Mouse (Mus musculus): ENCODE measurements around the gene Cmc1. TPM values are rescaled to one million over a fixed set of nuclear protein-coding genes. Genes with fewer than 3 reads are reported as not detected.

The Cmc1 gene
- 38.4 and 40.6 TPM in 2 replicates for polyA plus RNA-seq (2015; fragmentation: Nextera tagmentation; extraction: Ambion mirVana)

- H3K4me1 ChIP-seq: peaks cover 15% of the 10 kb centered on the region
- H3K9me3 ChIP-seq: no peaks in the 10 kb centered on the region
- H3K4me3 ChIP-seq: peak within 1 kb of the TSS; percentile 87
- no peaks in the 10 kb centered on the region for H3K27me3 ChIP-seq
- peak within 1 kb of the TSS; percentile 80 for H3K9ac ChIP-seq
- peak within 1 kb of the TSS; percentile 74 for H3K27ac ChIP-seq
- H3K4me2 ChIP-seq: peak within 1 kb of the TSS; percentile 61
- ATAC-seq (ENCODE audit: borderline replicate concordance, extremely low read depth, low FRiP score, low TSS enrichment): peak; percentile 97
- WGBS: under 1% methylated on average over 57 of the region's 58 CpGs
- H3K36me3 ChIP-seq: no peaks in the 10 kb centered on the region
Observed at GRCm38 (mm10) chr9:118149407-118150402, at the start of gene Cmc1. Cmc1 (minus strand) TSS chr9:118150177.

GRCm38 (mm10) chr9:118198557-118198956 lies 48.6 kb upstream of the Cmc1 start:
- ATAC-seq (ENCODE audit: borderline replicate concordance, extremely low read depth, low FRiP score, low TSS enrichment): no peak
- H3K9me3 ChIP-seq: no peaks in the 10 kb centered on the region
- H3K4me3 ChIP-seq: no peak overlapping the region
- H3K36me3 ChIP-seq: no peaks in the 10 kb centered on the region
- no peaks in the 10 kb centered on the region for H3K4me1 ChIP-seq
- no peak overlapping the region for H3K4me2 ChIP-seq
- H3K9ac ChIP-seq: no peak overlapping the region
- H3K27ac ChIP-seq: no peak overlapping the region
- H3K27me3 ChIP-seq: no peaks in the 10 kb centered on the region
- 92% methylated on average over 1 of the region's 1 CpGs for WGBS

DNA sequence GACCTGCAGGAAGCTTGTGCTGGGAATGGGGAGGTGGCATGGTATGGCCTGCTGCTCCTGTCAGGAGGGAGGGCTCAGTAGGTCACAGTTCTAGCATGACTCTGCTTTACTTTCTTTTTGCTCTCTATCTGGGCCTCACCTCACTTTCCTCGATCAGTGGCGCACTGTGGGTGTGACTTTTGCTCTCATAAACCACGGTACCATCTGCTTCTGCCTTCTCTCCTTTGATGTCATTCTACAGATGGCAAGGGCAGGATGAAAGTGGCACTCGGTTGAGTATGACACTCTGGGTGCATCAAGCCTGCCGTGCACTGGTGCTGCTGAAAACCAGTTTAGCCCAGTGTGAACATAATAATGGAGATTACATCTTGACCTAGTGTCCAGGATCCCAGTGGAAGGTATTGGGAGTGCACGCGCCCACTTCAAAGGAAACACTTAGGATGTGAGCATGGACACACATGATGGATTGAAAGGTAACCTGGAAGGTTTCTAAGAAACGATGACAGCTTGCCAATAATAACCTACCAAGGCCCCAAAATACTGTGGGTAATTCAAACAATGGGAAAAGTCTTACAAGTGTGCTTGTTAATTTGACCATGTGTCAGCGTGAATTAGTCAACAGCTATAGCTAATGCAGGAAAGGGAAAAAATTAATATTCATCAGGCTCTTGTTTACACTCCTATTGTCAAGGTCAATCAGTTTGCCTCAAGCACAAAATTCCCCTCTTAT lies 46.8 kb upstream of the Cmc1 start:
- Histone ChIP-seq H3K9me3 (no peaks in the 10 kb centered on the region), H3K4me2 (no peak overlapping the region), H3K9ac (no peak overlapping the region), H3K27me3 (no peaks in the 10 kb centered on the region), H3K36me3 (no peaks in the 10 kb centered on the region), H3K4me3 (no peak overlapping the region), H3K27ac (no peak overlapping the region), H3K4me1 (no peaks in the 10 kb centered on the region)
- 82% methylated on average over 9 of the region's 9 CpGs for WGBS
- ATAC-seq (ENCODE audit: borderline replicate concordance, extremely low read depth, low FRiP score, low TSS enrichment): no peak

- Histone ChIP-seq H3K27me3 (no peaks in the 10 kb centered on the region), H3K9ac (no peak overlapping the region), H3K36me3 (no peaks in the 10 kb centered on the region), H3K4me3 (no peak overlapping the region), H3K4me1 (no peaks in the 10 kb centered on the region), H3K27ac (no peak overlapping the region), H3K4me2 (no peak overlapping the region), H3K9me3 (no peaks in the 10 kb centered on the region)
- no peak for ATAC-seq (ENCODE audit: borderline replicate concordance, extremely low read depth, low FRiP score, low TSS enrichment)
- 73% methylated on average over 1 of the region's 1 CpGs for WGBS
Observed at GRCm38 (mm10) chr9:118193263-118193662, 43.3 kb upstream of the Cmc1 start.

DNA sequence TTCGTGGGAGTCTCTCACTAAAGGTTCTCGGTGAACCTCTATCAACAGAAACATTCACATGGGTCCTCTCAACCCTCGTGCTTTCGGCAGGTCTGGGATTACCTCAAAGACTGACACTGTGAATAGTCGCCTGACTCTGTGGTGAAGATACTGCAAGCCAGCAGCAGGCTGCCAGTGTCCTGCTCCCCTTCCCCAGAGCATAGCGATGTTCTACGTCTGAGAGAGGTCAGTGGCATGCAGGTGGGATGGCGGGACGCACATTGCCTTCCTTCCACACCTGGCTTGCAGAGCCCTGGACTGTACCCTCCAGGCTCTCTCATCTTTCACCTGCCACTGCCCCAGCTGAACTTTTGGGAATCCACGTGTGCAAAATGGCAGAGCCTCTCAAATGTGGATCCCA lies 41.3 kb upstream of the Cmc1 start:
- ATAC-seq (ENCODE audit: borderline replicate concordance, extremely low read depth, low FRiP score, low TSS enrichment): no peak
- no peaks in the 10 kb centered on the region for H3K36me3 ChIP-seq
- H3K4me3 ChIP-seq: no peak overlapping the region
- H3K27me3 ChIP-seq: no peaks in the 10 kb centered on the region
- H3K27ac ChIP-seq: no peak overlapping the region
- H3K4me2 ChIP-seq: no peak overlapping the region
- 71% methylated on average over 10 of the region's 10 CpGs for WGBS
- no peaks in the 10 kb centered on the region for H3K9me3 ChIP-seq
- H3K9ac ChIP-seq: no peak overlapping the region
- no peaks in the 10 kb centered on the region for H3K4me1 ChIP-seq

GRCm38 (mm10) chr9:118188374-118188773 lies 38.4 kb upstream of the Cmc1 start:
- Histone ChIP-seq H3K4me3 (no peak overlapping the region), H3K4me2 (no peak overlapping the region), H3K9me3 (no peaks in the 10 kb centered on the region), H3K4me1 (no peaks in the 10 kb centered on the region), H3K27ac (no peak overlapping the region), H3K36me3 (no peaks in the 10 kb centered on the region), H3K9ac (no peak overlapping the region), H3K27me3 (no peaks in the 10 kb centered on the region)
- WGBS: 90% methylated on average over 6 of the region's 6 CpGs
- ATAC-seq (ENCODE audit: borderline replicate concordance, extremely low read depth, low FRiP score, low TSS enrichment): no peak

DNA sequence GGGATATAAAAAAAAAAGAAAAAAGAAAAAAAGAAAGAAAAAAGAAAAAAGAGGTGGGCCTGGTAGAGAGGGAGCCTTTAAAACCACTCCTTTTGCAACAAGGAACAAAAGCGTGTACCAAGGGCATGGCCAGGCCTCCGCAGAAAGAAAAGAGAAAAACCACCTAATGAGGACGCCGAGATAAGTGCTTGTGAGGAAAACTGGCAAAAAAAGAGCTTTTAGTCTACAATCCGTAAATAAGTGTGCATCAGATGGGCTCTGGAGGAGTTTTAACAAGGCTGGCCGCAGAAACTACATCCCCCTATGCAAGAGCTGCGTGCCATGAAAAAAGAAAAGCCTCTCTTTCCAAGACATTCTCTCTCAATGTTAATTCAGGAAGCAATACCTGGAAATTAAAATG lies 37.4 kb upstream of the Cmc1 start:
- no peak overlapping the region for H3K4me2 ChIP-seq
- H3K4me1 ChIP-seq: no peaks in the 10 kb centered on the region
- WGBS: 84% methylated on average over 7 of the region's 7 CpGs

DNA sequence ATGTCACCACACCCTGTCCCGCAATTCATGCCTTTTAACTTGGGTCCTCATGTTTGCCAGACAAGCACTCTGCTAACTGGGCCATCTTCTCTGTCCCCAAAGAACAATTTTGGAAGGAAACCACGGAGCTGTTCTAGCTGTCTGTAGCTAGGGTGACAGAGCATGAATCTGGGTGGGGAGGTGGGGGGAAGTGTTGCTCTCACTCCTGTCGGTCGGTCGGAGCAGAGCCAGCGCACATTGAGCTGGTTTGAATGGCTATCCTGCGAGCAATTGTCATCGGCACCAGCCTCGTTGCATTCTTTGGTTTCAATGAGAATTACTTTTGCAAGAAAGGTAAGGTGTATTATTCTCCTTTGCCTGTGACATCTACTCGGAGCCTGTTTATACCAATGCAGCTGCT lies 36.8 kb upstream of the Cmc1 start:
- Histone ChIP-seq H3K27me3 (no peaks in the 10 kb centered on the region), H3K9ac (no peak overlapping the region), H3K4me3 (no peak overlapping the region), H3K36me3 (no peaks in the 10 kb centered on the region), H3K27ac (no peak overlapping the region), H3K9me3 (no peaks in the 10 kb centered on the region), H3K4me2 (no peak overlapping the region), H3K4me1 (no peaks in the 10 kb centered on the region)
- WGBS: 83% methylated on average over 10 of the region's 10 CpGs
- ATAC-seq (ENCODE audit: borderline replicate concordance, extremely low read depth, low FRiP score, low TSS enrichment): no peak

More for the DNA sequence above, 37.4 kb upstream of the Cmc1 start:
- no peak overlapping the region for H3K27ac ChIP-seq
- ATAC-seq (ENCODE audit: borderline replicate concordance, extremely low read depth, low FRiP score, low TSS enrichment): no peak
- H3K36me3 ChIP-seq: no peaks in the 10 kb centered on the region
- H3K9me3 ChIP-seq: no peaks in the 10 kb centered on the region
- H3K9ac ChIP-seq: no peak overlapping the region
- no peaks in the 10 kb centered on the region for H3K27me3 ChIP-seq
- H3K4me3 ChIP-seq: no peak overlapping the region

GRCm38 (mm10) chr9:118179136-118180025 lies 29.4 kb upstream of the Cmc1 start:
- Histone ChIP-seq H3K9me3 (no peaks in the 10 kb centered on the region), H3K36me3 (no peaks in the 10 kb centered on the region), H3K4me3 (no peak overlapping the region), H3K9ac (no peak overlapping the region), H3K27me3 (no peaks in the 10 kb centered on the region), H3K4me1 (no peaks in the 10 kb centered on the region), H3K27ac (no peak overlapping the region), H3K4me2 (no peak overlapping the region)
- 80% methylated on average over 18 of the region's 18 CpGs for WGBS
- no peak for ATAC-seq (ENCODE audit: borderline replicate concordance, extremely low read depth, low FRiP score, low TSS enrichment)

DNA sequence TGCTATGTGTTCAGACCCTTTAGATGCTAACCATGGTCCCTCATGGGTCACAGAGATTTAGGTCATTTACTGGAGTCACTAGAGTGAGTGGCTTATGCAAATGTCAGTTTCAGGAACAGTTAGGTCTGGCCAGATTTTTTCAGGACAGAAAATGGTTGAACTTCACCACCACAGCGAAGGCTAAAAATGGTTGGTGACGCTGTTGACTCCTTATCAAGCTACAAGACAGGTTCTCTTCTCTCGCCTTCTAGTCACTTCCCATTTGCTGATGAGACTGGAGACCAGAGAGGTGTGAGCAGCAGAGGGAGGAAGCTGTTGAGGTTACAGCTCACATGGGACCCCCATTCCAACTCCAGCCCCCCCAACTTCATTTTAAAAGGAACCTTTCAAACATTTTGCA lies 26.7 kb upstream of the Cmc1 start:
- ATAC-seq (ENCODE audit: borderline replicate concordance, extremely low read depth, low FRiP score, low TSS enrichment): no peak
- no peak overlapping the region for H3K4me2 ChIP-seq
- H3K36me3 ChIP-seq: no peaks in the 10 kb centered on the region
- 72% methylated on average over 3 of the region's 3 CpGs for WGBS
- no peak overlapping the region for H3K27ac ChIP-seq
- no peak overlapping the region for H3K4me3 ChIP-seq
- no peaks in the 10 kb centered on the region for H3K4me1 ChIP-seq
- no peaks in the 10 kb centered on the region for H3K9me3 ChIP-seq
- no peak overlapping the region for H3K9ac ChIP-seq
- no peaks in the 10 kb centered on the region for H3K27me3 ChIP-seq

- H3K9ac ChIP-seq: no peak overlapping the region
- H3K4me2 ChIP-seq: no peak overlapping the region
- H3K4me3 ChIP-seq: no peak overlapping the region
- no peaks in the 10 kb centered on the region for H3K4me1 ChIP-seq
- no peaks in the 10 kb centered on the region for H3K9me3 ChIP-seq
- no peak for ATAC-seq (ENCODE audit: borderline replicate concordance, extremely low read depth, low FRiP score, low TSS enrichment)
- no peak overlapping the region for H3K27ac ChIP-seq
- H3K36me3 ChIP-seq: no peaks in the 10 kb centered on the region
- H3K27me3 ChIP-seq: no peaks in the 10 kb centered on the region
- 85% methylated on average over 4 of the region's 4 CpGs for whole genome bisulfite sequencing
Observed at GRCm38 (mm10) chr9:118175411-118175810, 25.4 kb upstream of the Cmc1 start.

Measured in lung, embryonic 15.5 days (tissue).